Mouse (Mus musculus) left cerebral cortex, postnatal 14 days (tissue): ENCODE data around the gene Exoc3l2. TPM values are rescaled to one million over a fixed set of nuclear protein-coding genes. Genes with fewer than 3 reads are reported as not detected.
"Not testable (repeated sequence)": the region's sequence is repeated elsewhere in the genome, so short reads cannot be mapped to it uniquely, and the experiment has no call there.

Source experiments
- DNase-seq, 2 experiments: peaks; one replicate each; pipeline ENCODE4 v3.0.0; 2021 to 2022; ENCODE audit warnings: low spot score in 2 of 2, mixed read lengths in 1 of 2
- intact Hi-C: fragments of 180-260 bp; cut with DNase I; formaldehyde crosslinking; loops from one replicate; pipeline ENCODE4 v1.15.1; 2025
- total RNA-seq, 2 experiments: library from RNA; stranded (reverse); gene quantifications; 2 replicates each; pipeline ENCODE4 v1.2.3; 2021

Gene Exoc3l2
- total RNA-seq, 2 experiments from 2014 or later, result 0.37 to 0.80 TPM

DNA sequence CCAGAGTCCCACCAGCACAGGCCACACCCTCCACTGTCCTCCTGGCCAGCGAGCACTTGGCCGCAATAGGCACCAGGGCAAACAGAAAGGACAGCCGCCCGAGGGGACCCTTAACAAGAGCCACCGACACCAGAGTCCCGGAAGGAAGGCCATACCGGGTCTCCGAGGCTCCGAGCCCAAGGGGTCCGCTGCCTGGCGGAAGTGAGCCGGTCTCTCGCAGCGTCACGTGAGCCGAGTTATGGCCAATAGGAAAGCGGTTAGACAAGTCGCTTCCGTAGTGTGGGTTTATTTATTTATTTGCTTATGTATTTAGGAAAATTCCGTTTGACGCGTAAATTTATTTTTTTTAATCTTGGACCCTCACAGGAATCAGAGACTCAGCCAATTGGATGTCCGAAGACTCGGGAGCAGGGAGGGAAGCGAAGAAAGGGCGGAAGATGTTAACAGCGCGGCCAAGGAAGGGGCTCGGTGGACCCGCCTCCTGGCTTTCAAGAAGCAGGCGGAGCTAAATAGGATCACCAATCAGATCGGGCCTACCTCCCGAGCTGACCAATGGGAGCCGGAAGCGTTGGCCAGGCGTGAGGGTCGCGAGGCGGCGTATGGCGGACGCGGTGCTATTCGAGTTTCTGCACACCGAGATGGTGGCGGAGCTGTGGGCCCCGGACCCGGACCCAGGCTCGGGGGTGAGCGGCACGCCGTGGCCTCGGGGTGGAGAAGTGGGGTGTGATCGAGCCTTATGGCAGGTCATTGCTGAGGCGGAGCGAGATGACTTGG lies 45.2 kb downstream of the Exoc3l2 start, which contains the start of the genes Bloc1s3 and Trappc6a:
Bloc1s3 (minus strand) TSS at position 218 of the 774 bp plus-strand sequence.
Trappc6a (plus strand) TSS at position 246 of the 774 bp plus-strand sequence.
- peak; percentile 96 for DNase-seq
- intact Hi-C loops, result loop anchor here (5.0 kb wide), 1 partner anchor 54 kb away; the partner anchor contains the start of gene Ppp1r37

DNA sequence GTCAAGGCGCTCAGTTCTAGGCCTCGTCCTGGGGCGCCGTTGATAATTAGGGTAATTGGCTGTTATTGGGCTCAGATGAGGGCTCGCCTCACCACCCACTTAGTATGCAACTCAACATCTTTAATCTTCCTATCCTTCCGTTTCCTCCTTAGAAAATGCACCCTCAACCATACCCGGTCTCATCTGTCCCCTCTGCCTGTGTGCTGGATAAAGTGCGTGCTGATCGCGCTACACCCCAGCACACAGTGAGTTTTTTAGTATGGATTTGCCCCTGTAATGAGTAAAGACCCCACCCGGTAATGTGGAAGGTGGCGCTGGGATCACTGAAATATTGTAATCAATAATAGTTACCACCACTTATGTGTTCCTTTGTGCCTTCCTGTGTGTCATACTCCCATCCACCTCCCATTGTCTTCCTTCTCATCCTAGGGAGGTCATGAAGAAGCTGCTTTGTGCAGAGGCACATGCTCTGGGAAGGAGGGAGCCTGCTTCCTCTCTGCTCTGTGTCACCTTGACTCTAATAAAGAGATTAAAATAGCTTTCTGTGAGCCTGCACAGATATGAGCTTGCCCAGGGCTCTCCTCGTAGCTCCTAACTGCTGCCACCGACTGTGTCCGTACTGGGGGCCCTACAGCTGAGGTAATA lies 45.9 kb downstream of the Exoc3l2 start:
- intact Hi-C loops, result loop anchor here (5.0 kb wide), 1 partner anchor 53 kb away; the partner anchor contains the start of gene Ppp1r37
- DNase-seq, result no peak

DNA sequence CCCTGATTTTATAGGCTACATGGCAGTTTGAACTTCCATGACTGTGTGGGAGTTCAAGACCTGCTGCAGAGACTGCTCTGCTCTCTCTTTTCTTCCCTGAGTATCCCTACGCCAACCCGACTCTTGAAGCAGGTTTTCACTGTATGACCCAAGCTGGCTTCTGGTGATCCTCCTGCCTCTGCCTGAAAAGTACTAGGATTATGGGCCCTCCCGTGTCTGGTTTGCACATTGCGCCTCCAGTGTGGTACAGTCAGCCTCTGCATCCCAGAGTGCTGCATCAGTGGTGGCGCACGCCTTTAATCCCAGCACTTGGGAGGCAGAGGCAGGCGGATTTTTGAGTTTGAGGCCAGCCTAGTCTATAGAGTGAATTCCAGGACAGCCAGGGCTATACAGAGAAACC lies 46.7 kb downstream of the Exoc3l2 start:
- intact Hi-C loops, result loop anchor here (5.0 kb wide), 1 partner anchor 53 kb away; the partner anchor contains the start of gene Ppp1r37
- no peak for DNase-seq

DNA sequence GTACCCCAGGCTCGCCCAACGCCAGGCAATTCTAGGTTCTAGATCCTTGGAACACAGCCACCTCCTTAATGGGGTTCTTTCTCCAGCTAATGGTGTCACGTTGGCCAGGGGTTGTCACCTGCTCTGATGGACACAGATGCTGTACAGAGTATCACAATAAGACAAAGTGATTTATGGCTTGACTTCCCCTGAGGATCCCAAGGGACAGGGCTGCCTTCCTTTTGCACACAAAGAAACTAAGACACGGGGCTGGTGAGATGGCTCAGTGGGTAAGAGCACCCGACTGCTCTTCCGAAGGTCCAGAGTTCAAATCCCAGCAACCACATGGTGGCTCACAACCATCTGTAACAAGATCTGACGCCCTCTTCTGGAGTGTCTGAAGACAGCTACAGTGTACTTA lies 48.8 kb downstream of the Exoc3l2 start:
- DNase-seq, intact Hi-C loops: not testable (repeated sequence)

DNA sequence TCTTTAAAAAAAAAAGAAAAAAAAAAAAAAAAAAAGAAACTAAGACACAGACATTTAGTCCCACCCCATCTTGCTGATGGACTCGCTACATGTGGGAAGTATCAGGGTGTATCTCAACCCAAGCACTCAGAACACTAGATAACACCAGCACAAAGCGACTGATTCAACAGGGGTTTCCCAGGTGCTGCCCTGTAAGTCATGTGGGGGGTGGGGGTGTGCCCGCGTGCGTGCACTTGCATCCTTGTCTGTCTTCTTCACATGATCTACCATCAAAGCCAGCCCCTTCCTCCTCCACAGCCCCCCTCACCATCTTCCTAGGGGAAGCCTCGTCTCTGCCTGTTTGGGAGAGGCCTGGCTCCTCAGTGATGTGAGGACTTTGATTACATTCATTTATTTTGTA lies 49.2 kb downstream of the Exoc3l2 start:
- no peak for DNase-seq
- intact Hi-C loops, result no loop called here

DNA sequence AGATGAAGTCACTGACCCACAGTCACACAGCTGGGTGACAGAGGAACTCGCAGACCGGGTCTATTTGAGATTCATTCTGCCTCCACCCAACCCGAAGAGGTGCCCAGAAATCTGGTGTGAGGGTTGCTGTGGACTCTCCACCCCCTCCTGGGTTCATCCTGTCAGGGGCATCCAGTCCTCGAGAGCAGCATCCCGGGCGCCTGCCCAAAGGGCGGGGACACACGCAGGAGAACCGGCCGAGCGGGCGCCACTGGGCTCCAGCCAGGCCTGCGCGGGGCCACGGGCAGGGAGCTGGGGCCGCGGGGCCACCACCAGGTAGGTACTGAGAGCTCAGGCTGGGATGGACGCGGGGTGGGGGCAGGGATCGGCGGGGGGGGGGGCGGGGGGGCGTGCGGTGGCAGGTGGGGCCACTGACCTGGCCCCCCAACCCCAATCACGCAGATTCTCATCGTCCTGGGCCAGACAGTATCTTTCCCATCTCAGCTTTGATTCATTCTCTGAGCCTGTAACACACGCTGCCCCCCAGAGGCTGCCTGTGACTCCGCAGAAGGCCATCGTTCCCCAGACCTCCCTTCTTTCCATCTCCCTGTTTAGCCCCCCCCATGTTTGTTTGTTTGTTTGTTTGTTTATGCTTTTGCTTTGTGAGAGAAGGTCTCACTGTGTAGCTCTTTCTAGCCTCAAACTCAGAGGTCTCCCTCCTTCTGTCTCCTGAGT lies 54.7 kb downstream of the Exoc3l2 start, which contains the start of gene Nkpd1:
Nkpd1 (plus strand) TSS at position 187 of the 714 bp plus-strand sequence.
- no peak for DNase-seq
- intact Hi-C loops, result no loop called here

DNA sequence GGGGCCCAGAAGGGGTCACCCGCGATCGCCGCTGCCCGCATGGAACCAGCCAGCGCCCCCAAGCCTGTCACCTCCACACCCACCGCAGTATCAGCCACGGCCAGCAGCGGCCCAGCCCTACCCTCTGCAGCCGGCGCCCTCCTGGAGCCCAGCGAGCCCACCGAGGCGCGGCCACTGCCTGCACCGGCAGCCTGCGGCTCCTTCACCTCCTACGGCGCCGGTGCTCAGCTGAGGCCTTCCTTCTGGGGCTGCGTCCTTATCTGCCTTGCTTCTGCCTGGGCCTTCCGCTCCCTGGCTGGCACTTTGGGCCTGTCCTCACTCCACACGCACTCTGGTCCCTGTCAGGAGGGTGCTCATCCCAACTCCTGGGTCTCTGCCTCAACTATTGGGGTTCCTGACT lies 56.9 kb downstream of the Exoc3l2 start:
- intact Hi-C loops, result no loop called here
- DNase-seq, result no peak

DNA sequence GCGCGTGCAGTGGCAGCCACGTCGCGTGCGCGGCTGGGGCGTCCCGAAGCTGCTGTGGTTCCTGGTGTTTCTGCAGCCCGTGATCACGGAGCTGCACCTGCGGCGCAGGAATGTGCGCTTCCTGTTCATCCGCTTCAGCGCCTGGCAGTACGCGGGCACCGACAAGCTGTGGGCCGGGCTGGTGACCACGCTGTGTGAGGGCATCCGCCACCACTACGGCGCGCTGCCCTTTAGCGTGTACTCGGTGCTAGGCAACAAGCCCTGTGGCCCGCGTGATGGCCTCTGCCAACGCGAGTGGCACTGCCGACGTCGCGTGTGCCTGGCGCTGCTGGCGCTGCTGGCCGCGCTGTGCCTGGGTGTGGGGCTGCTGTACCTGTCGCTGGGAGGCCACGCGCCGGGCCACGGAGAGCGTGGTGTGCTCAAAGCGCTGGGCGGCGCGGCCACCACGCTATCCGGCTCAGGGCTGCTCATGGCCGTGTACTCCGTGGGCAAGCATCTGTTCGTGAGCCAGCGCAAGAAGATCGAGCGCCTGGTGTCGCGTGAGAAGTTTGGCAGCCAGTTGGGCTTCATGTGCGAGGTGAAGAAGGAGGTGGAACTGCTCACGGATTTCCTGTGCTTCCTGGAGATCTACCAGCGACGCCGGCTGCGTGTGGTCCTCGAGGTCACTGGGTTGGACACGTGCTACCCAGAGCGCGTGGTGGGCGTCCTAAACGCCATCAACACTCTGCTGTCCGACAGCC lies 60.1 kb downstream of the Exoc3l2 start:
- peak; percentile 23 to 62 for DNase-seq
- intact Hi-C loops, result no loop called here

DNA sequence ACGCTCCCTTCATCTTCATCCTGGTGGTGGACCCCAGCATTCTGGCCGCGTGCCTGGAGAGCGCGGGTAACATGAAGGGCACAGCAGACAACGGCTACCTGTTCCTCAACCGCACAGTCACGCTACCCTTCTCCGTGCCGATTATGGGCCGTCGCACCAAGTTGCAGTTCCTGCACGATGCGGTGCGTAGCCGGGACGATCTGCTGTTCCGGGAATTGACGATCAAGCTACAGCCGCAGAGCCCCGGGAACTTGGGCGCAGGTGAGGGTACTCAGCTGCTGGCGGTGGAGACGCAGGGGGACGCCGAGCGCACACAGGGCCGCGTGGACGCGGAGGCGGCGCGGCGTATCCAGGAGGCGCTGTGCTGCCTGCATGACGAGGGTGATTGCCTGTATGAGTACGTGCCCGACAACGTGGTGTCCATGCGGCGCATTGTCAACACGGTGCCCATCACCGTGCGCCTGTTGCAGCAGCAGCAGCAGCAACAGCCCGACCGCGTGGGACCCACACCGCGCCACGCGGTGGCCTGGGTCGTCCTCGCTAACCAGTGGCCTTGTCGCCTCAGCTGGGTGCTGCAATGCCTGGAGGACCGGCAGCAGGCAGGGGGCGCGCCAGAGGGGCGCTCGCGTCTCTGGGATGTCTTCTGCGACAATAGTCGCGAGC lies 60.8 kb downstream of the Exoc3l2 start:
- DNase-seq, result peak; percentile 73 to 77
- intact Hi-C loops, result no loop called here

DNA sequence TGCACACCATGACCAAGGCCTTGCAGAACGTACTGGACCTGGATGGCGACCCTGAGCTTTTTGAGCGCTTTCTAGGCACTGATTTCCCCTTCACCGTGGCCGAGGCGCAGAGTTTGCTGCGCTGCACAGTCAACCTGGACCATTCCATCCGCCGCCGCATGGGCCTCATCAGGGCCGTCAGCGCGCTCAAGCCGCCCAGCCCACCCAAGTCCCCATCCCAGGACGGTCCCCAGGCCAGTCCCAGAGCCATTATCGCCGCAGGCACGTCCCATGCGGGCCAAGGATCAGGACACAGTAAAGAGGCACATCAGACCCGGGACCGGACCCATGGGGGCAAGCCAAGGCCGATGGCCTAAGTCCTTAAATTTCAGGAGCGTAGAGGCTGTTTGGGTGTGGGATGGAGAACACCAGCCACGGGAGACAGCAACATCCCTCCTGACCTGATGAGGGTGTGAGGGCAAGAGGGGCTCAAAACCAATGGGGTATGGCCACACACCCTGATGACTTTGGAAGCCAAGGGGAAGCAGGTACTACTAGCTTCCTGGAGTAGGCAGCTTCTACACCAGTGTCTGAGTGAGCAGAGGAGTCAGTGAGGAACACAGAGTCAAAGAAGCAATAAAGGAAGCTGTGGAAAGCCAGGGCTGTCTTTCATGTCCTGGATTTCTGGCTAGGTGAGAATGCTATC lies 61.4 kb downstream of the Exoc3l2 start:
- intact Hi-C loops, result no loop called here

DNA sequence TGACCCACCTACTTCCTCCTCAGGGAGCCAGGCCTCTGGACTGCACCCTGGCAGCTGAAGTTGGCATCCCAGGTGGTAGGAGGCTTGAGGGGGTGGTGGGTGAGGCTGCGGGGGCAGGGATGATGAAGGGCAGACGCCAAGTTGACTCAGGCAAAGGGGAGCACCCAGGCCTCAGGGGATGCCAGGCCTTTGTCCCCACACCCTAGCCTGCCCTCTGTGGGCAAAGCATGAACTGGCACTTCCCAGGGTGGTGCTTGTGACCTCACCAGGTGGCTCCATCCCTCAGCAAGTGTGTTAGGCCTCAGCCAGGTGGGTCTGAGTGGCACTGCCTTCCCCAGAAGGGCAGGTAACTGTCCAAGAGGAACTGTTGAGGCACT lies 62.0 kb downstream of the Exoc3l2 start:
- DNase-seq, result no peak
- intact Hi-C loops, result no loop called here

More for the DNA sequence above, 61.4 kb downstream of the Exoc3l2 start:
- no peak for DNase-seq

DNA sequence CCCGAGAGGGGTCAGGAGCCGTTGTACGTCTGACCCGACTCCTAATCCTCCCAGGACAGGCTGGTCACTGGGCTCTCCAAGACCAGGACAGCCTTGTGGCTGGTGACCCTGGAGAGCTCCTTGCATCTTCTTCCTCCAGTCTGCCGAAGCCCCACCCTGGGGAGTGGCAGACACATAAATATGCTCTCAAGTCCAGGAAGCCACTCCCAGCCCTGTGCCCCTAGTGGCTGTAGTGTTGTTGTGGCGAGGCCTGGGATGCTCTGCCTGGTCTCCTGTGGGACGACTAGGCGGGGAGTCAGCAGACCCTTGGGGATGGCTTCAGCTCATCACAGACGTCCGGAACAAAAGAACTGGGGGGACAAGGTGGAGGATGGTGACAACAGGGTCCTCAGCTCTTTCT lies 67.9 kb downstream of the Exoc3l2 start:
- intact Hi-C loops, result no loop called here
- no peak for DNase-seq

DNA sequence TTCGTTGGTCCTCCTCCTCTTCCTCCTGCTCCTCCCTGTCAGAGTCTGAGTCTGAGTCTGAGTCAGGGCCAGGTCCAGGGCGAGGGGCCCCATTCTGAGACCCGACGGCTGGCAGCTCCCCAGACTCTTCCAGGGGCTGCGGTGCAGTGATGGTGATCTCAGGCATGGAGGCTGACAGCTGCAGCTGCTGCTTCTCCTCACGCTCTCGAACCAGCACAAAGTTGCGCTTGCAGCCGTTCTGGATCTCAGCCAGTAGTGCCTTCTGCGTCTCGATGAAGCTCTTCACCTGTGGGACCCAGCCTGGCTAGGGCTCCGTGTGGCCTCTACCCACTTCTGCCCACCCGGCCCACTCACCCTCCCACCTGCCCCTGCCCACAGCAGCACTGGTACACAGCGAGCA lies 69.1 kb downstream of the Exoc3l2 start:
- no peak for DNase-seq
- intact Hi-C loops, result no loop called here

DNA sequence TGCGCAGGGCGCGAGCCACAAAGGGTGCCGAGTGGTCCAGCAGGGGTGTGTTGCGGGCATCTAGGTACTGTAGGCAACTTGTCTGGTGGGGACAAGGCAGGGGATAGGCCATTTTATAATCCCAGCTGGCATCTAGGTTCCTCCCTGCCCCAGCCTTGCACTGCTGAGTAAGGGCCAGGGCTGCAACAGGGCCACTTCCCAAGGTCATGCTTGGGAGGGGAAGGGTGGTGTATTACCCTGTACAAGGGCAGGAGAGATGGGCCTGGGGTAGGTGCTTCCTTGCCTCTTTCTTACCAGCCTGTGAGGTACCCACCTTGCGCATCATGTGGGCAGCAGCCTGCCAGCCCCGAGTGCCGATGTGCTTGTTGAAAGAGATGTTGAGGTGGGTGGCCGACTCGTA lies 71.5 kb downstream of the Exoc3l2 start:
- intact Hi-C loops, result no loop called here
- no peak for DNase-seq

DNA sequence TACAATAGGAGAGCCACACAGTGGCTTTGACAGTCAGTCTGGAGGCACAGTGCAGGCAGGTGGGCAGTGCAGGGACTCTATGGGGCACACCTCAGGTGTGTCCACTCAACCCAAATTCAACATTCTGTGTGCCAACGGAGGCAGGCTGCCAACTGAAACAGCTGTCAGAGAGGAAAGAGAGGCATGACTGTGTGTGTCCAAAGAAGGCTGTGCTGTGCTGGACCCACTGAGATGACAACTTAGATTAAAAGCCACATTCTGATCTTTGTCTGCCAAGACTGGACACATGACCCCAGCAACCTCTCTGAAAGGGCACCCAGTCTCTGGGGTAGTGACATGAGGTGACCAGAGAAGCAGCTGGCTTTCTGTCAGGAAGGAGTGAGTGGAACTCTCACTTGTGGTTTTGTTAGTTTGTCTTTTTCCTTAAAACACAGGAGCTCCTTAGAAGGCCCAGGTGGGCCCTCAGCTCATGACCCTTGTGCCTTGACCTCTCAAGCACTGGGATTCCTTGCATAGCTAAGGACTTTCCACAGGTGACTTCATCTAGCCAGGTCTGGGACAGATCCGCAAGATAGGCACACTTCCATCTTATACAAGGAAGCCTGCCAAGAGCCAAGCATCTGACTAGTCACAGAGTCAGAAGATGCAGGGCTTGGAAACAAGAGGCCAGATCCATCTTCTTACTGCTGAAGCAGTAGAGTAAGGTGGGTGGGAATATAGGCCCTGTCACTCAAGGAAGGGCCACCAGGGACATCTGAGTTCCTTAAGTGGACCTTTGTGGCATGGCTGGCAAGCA lies 77.8 kb downstream of the Exoc3l2 start:
- no peak for DNase-seq
- intact Hi-C loops, result no loop called here

DNA sequence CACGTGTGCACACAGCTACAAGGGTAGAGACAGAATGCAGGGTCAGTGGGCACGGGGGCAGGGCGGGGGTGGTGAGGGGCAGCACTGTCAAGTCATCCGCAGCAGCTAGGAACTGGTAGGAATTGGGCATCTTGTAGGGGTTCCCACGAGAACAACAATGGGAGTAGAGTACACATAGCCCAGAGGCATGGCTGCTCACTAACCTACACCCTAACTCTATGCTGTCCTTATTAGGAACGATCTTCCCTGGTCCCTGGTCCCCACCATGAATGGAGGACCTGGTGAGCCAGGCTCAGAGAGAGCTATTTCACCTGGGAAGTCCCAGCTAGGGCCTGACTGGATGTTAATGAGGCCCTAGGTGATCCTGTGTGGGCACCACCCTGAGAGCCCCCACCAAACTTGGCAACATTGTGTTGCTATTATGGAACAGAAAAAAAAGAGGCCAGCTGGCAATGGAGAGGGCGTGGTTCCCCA lies 78.6 kb downstream of the Exoc3l2 start:
- intact Hi-C loops, result no loop called here
- no peak for DNase-seq

DNA sequence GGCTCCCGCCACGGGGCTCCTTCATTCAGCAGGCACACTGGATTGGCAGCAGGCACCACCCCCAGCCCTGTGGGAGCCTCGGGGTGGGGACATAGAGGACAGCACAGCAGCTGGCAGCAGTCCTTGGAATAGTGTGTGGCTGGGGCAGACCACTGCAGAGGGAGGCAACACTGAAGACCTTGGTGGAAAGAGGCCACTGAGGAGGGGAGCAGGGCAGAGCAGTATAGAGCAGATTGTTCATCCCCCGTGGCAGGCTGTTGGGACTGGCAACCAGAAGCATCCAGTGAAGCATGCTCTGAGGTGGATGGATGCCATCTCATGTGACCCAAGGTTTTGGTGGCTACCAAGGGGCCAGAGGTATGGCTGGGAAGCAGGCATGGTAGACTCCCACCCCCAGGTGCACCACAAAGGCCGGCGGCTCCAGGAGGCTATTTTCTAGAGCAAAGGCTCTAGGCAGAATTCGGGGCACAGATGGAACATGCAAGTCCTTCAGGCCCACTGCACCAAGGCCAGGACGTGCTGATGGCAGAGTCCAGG lies 79.1 kb downstream of the Exoc3l2 start:
- peak in 1 of 2 experiments; percentile 48 for DNase-seq
- intact Hi-C loops, result no loop called here
